Mouse (Mus musculus) heart, postnatal 0 days (tissue): ENCODE measurements around the gene Uap1. TPM values are rescaled to one million over a fixed set of nuclear protein-coding genes. Genes with fewer than 3 reads are reported as not detected.

Source experiments
- ATAC-seq: fragments of 200-750 bp; cut with Nextera tagmentation; 2 replicates; pipeline ENCODE4 v1.8.0; 2017; ENCODE audit warnings: low read depth, moderate number of reproducible peaks, moderate library complexity; ENCODE audit not compliant: insufficient read depth
- DNase-seq: peaks from one replicate; pipeline ENCODE4 v3.0.0-alpha.2; 2016; ENCODE audit warnings: low spot score
- H3K27ac ChIP-seq: fragments of 300-500 bp; sonication (generic); 2 replicates; pipeline ENCODE4 v1.5.1; 2014; ENCODE audit warnings: low read depth, mild to moderate bottlenecking
- H3K27me3 ChIP-seq: fragments of 300-500 bp; sonication (generic); 2 replicates; pipeline ENCODE4 v1.6.1; 2014; ENCODE audit warnings: low read length, mixed read lengths; ENCODE audit not compliant: control insufficient read depth, insufficient read depth
- H3K36me3 ChIP-seq: fragments of 300-500 bp; sonication (generic); replicated peaks from 2 replicates; pipeline ENCODE4 v1.6.1; 2014; ENCODE audit warnings: low read length, mixed read lengths; ENCODE audit not compliant: control insufficient read depth, insufficient read depth
- H3K4me1 ChIP-seq: fragments of 300-500 bp; sonication (generic); 2 replicates; pipeline ENCODE4 v1.6.1; 2014; ENCODE audit warnings: antibody characterized with exemption; ENCODE audit not compliant: control insufficient read depth, insufficient read depth
- H3K4me2 ChIP-seq: fragments of 300-500 bp; sonication (generic); 2 replicates; pipeline ENCODE4 v1.6.1; 2014; ENCODE audit warnings: low read depth, mild to moderate bottlenecking, low read length, moderate library complexity
- H3K4me3 ChIP-seq: fragments of 300-500 bp; sonication (generic); 2 replicates; pipeline ENCODE4 v1.5.1; 2014; ENCODE audit warnings: low read depth, low read length
- H3K9ac ChIP-seq: fragments of 300-500 bp; sonication (generic); replicated peaks from 2 replicates; pipeline ENCODE4 v1.6.1; 2014; ENCODE audit warnings: low read depth, low read length, mixed read lengths
- H3K9me3 ChIP-seq: fragments of 300-500 bp; sonication (generic); replicated peaks from 2 replicates; pipeline ENCODE4 v1.6.1; 2016; ENCODE audit warnings: low read length; ENCODE audit not compliant: control insufficient read depth
- CTCF ChIP-seq: IDR thresholded peaks from 2 replicates; pipeline ENCODE4 v1.5.1; 2016; ENCODE audit warnings: antibody characterized with exemption, control low read depth, low read depth
- EP300 ChIP-seq: IDR thresholded peaks from 2 replicates; pipeline ENCODE4 v1.6.1; 2016; ENCODE audit warnings: antibody characterized with exemption, low read depth
- WGBS: fragments of 180-500 bp; shearing (Covaris S2); extraction: QIAGEN DNeasy Blood & Tissue Kit; methylation state at CpG from one replicate; pipeline ENCODE4 v1.1.7; 2014; 5-methylcytosine and 5-hydroxymethylcytosine counted together
- polyA plus RNA-seq: library from polyadenylated mRNA; unstranded; fragments of >200 nt; fragmentation: Nextera tagmentation; extraction: Ambion mirVana; gene quantifications from 2 replicates; pipeline ENCODE4 v1.2.1, GENCODE M21; 2015
- total RNA-seq: library from RNA; depleted of rRNA; stranded (reverse); fragments of >200 nt; gene quantifications from 2 replicates; pipeline ENCODE4 v1.2.3, GENCODE M21; 2014; ENCODE audit warnings: low replicate concordance

The Uap1 gene
- total and polyA plus RNA-seq, 2 experiments from 2014 or later = 26.1 to 40.2 TPM

DNA sequence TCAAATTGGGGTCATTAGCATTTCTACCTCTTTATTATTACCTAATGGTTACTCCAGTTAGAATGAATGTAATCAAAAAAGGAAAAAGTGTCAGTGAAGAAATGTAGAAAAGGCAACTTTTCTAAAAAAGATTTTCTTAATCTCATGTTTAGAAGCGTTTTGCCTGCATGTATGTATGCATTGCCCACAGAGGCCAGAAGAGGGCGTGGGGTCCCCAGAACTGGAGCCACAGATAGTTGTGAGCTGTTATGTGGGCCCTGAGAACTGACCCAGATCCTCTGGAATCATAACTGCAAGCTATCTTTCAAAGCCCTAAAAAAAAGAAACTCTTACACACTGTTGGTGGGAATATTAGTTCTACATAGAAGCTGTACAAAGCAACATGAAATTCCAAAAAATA, 19.5 kb downstream of the Uap1 start:
- no peaks in the 10 kb centered on the region for H3K4me1 ChIP-seq

DNA sequence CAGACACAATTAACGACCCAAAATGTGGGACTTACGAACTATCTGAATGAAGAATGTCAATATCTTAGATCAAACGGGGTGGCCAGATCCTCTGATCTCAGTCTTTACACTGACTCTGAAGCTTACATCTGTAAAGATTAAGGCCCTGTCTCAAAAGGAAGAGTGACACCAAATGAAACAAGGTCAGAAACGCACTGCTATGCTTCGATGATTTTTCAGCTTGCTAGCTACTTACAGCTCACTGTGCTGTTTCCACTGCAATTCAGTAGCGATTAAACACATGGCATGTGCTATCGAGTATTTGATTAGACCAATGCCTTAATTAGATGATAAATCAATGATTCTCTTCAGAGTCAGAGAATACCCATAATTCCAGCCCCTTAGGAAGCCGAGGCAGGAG, 20.8 kb downstream of the Uap1 start:
- H3K9me3 ChIP-seq = no peaks in the 10 kb centered on the region
- no peak overlapping the region for H3K27ac ChIP-seq
- no peak for TF ChIP-seq CTCF
- TF ChIP-seq EP300 = no peak
- H3K27me3 ChIP-seq = no peaks in the 10 kb centered on the region
- WGBS = 87% methylated on average over 8 of the region's 8 CpGs
- no peaks in the 10 kb centered on the region for H3K4me1 ChIP-seq
- no peak for DNase-seq
- no peak overlapping the region for H3K4me3 ChIP-seq
- H3K9ac ChIP-seq = no peak overlapping the region
- H3K36me3 ChIP-seq = peaks cover 49% of the 10 kb centered on the region
- no peak overlapping the region for H3K4me2 ChIP-seq
- ATAC-seq = no peak

More for the DNA sequence above, 19.5 kb downstream of the Uap1 start:
- DNase-seq (no peak), ATAC-seq (no peak)
- 64% methylated on average over 2 of the region's 2 CpGs for WGBS
- Histone ChIP-seq H3K27ac (no peak overlapping the region), H3K4me3 (no peak overlapping the region), H3K36me3 (peaks cover 46% of the 10 kb centered on the region), H3K27me3 (no peaks in the 10 kb centered on the region), H3K4me2 (no peak overlapping the region), H3K9ac (no peak overlapping the region), H3K9me3 (no peaks in the 10 kb centered on the region)
- TF ChIP-seq CTCF (peak; percentile 14; the same call in 1 of the 2 replicates), EP300 (no peak)

DNA sequence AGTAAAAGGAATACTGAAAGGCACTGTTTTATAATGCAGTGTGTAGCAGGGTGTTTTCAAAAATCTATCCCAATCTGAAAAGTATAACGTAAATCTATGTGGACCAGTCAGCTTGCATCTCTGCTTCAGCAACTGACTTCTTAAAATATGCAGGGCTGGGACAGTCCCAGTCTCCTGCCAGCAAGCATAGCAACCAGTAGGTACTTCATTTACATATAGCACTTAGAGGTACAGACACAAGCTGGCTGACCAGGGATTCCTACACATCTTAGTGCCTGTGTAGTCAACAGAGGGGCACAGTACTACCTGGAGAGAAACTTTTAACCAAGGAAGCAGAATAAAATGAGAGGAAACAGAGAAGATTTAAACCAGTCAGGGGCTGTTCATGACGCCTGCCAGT, 22.2 kb downstream of the Uap1 start:
- no peak for ATAC-seq
- Histone ChIP-seq H3K27me3 (no peaks in the 10 kb centered on the region), H3K36me3 (peaks cover 37% of the 10 kb centered on the region), H3K27ac (no peak overlapping the region), H3K4me3 (no peak overlapping the region), H3K9me3 (no peaks in the 10 kb centered on the region), H3K4me1 (peaks cover 6% of the 10 kb centered on the region; the same call in 1 of the 2 replicates), H3K4me2 (no peak overlapping the region), H3K9ac (no peak overlapping the region)
- WGBS = 88% methylated on average over 2 of the region's 2 CpGs
- no peak for DNase-seq
- TF ChIP-seq CTCF (no peak), EP300 (no peak)

DNA sequence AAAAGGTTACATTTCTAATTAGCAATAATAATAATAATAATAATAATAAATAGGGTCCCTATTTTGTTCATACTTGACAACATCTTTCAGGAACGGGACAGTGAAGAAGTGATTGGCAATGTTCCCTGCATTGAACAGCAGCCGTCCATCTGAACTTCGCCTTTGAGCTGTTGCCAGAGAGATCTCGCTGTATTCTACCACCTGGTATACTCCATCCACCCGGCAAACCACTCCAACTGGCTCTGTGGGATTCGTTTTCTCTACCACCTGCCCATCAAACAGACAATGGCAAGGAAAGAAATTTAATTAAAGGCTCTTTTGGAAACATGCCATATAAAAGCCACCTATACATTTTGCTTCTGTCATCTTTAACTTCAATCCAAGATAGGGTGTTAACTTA, 23.9 kb downstream of the Uap1 start:
- Histone ChIP-seq H3K27me3 (no peaks in the 10 kb centered on the region), H3K4me2 (no peak overlapping the region), H3K9ac (no peak overlapping the region), H3K9me3 (no peaks in the 10 kb centered on the region), H3K4me1 (peaks cover 6% of the 10 kb centered on the region; the same call in 1 of the 2 replicates), H3K36me3 (peaks cover 32% of the 10 kb centered on the region), H3K4me3 (no peak overlapping the region), H3K27ac (no peak overlapping the region)
- TF ChIP-seq EP300 = no peak
- TF ChIP-seq CTCF = no peak
- ATAC-seq (no peak), DNase-seq (peak; percentile 4)
- 89% methylated on average over 6 of the region's 6 CpGs for WGBS

DNA sequence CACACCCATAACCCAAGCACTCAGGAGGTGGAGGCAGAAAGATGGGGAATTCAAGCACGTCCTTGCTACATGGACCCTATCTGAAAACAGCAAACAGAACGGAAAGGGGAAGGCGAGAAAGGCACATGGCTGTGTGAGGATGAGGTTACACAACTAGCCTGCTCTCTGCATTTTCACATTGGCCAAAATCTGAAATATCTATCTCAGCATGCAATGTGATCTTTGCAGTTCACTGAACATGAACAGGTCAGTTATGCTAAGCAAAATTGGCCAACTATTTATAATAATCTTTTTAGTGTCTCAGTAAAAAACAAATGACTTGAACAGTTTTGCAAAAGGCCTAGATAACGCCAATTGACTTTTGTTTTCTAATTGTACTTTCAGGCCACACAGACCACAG, 25.0 kb downstream of the Uap1 start:
- H3K27me3 ChIP-seq = no peaks in the 10 kb centered on the region
- H3K4me2 ChIP-seq = no peak overlapping the region
- ATAC-seq = no peak
- H3K36me3 ChIP-seq = peaks cover 27% of the 10 kb centered on the region
- TF ChIP-seq CTCF (no peak), EP300 (no peak)
- peaks cover 6% of the 10 kb centered on the region; the same call in 1 of the 2 replicates for H3K4me1 ChIP-seq
- no peak overlapping the region for H3K4me3 ChIP-seq
- no peaks in the 10 kb centered on the region for H3K9me3 ChIP-seq
- no peak overlapping the region for H3K27ac ChIP-seq
- whole genome bisulfite sequencing = 86% methylated on average over 4 of the region's 4 CpGs
- no peak overlapping the region for H3K9ac ChIP-seq
- DNase-seq = no peak

DNA sequence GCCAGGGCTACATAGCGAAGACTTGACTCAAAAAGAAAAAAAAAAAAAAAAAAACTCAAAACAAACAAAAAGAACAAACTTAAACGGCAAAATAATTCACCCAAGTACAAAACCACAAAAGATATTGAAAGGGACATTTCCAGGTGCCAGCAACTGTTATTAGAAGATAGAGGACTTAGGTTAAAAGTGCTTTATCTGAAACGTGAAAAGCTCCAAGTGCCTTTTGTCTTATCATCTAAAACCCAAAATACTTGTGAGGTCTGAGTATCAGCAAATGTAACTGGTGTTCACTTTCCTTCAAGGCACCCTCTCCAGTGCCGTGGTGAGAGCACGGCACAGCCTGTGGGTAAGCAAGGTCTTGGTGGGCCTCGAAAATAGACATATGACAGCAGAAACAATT, 26.2 kb downstream of the Uap1 start:
- Histone ChIP-seq H3K4me3 (no peak overlapping the region), H3K27me3 (no peaks in the 10 kb centered on the region), H3K27ac (no peak overlapping the region), H3K9me3 (no peaks in the 10 kb centered on the region), H3K36me3 (peaks cover 33% of the 10 kb centered on the region), H3K4me1 (peaks cover 6% of the 10 kb centered on the region; the same call in 1 of the 2 replicates), H3K4me2 (no peak overlapping the region), H3K9ac (no peak overlapping the region)
- no peak for ATAC-seq
- peak; percentile 4 for DNase-seq
- TF ChIP-seq CTCF (no peak), EP300 (no peak)
- WGBS = 50% methylated on average over 6 of the region's 6 CpGs
